Mouse (Mus musculus) MEL (cell line): ENCODE measurements around the gene Sfr1.

Source experiments
- CHD1 ChIP-seq: IDR thresholded peaks from 2 replicates; pipeline ENCODE4 v1.6.1; 2012; ENCODE audit warnings: low read depth, mild to moderate bottlenecking, inconsistent platforms, low read length, improper control_type of control experiment
- CTCF ChIP-seq, 3 experiments: IDR thresholded peaks in 2 of 3; conservative IDR thresholded peaks in 1 of 3; 2 replicates each; pipeline ENCODE4 v1.5.1; 2011 to 2012; ENCODE audit warnings: low read length in 3 of 3, low read depth in 2 of 3, mild to moderate bottlenecking in 2 of 3, improper control_type of control experiment in 1 of 3, inconsistent platforms in 1 of 3, mixed read lengths in 1 of 3, moderate library complexity in 1 of 3; ENCODE audit not compliant: control insufficient read depth in 1 of 3, insufficient read depth in 1 of 3, poor library complexity in 1 of 3, severe bottlenecking in 1 of 3
- GABPA ChIP-seq: IDR thresholded peaks from 2 replicates; pipeline ENCODE4 v1.6.1; 2012; ENCODE audit warnings: low read depth, mild to moderate bottlenecking, inconsistent platforms, low read length, improper control_type of control experiment, moderate library complexity
- JUND ChIP-seq: IDR thresholded peaks from 2 replicates; pipeline ENCODE4 v1.6.1; 2011; ENCODE audit warnings: low read depth, mild to moderate bottlenecking, improper control_type of control experiment, low read length
- KAT2A ChIP-seq: conservative IDR thresholded peaks from 2 replicates; pipeline ENCODE4 v1.6.1; 2012; ENCODE audit warnings: low read depth, low read length, improper control_type of control experiment, inconsistent platforms
- MAX ChIP-seq: IDR thresholded peaks from 2 replicates; pipeline ENCODE4 v1.6.1; 2011; ENCODE audit warnings: low read length, improper control_type of control experiment
- MYC ChIP-seq: IDR thresholded peaks from 2 replicates; pipeline ENCODE4 v1.6.1; 2011; ENCODE audit warnings: low read depth, mild to moderate bottlenecking, low read length, improper control_type of control experiment, moderate library complexity
- NRF1 ChIP-seq: IDR thresholded peaks from 2 replicates; pipeline ENCODE4 v1.6.1; 2014; ENCODE audit warnings: low read depth, mild to moderate bottlenecking, inconsistent platforms, low read length, improper control_type of control experiment, moderate library complexity; ENCODE audit not compliant: poor library complexity, insufficient read depth, severe bottlenecking
- POLR2A ChIP-seq, 2 experiments: IDR thresholded peaks; 2 replicates each; pipeline ENCODE4 v1.6.1; 2011 to 2012; ENCODE audit warnings: low read length in 2 of 2, mild to moderate bottlenecking in 2 of 2, control low read depth in 1 of 2, improper control_type of control experiment in 1 of 2, low read depth in 1 of 2, moderate library complexity in 1 of 2; ENCODE audit not compliant: control insufficient read depth in 1 of 2, insufficient read depth in 1 of 2, poor library complexity in 1 of 2
- POLR2AphosphoS2 ChIP-seq: IDR thresholded peaks from 2 replicates; pipeline ENCODE4 v1.6.1; 2011; ENCODE audit warnings: low read length, improper control_type of control experiment
- POLR2AphosphoS5 ChIP-seq: IDR thresholded peaks from 2 replicates; pipeline ENCODE4 v1.6.1; 2012; ENCODE audit warnings: low read depth, borderline replicate concordance, mild to moderate bottlenecking, inconsistent platforms, low read length, moderate library complexity, mixed read lengths
- ZC3H11A ChIP-seq: IDR thresholded peaks from 2 replicates; pipeline ENCODE4 v1.6.1; 2012; ENCODE audit warnings: low read depth, mild to moderate bottlenecking, inconsistent platforms, low read length, improper control_type of control experiment

DNA sequence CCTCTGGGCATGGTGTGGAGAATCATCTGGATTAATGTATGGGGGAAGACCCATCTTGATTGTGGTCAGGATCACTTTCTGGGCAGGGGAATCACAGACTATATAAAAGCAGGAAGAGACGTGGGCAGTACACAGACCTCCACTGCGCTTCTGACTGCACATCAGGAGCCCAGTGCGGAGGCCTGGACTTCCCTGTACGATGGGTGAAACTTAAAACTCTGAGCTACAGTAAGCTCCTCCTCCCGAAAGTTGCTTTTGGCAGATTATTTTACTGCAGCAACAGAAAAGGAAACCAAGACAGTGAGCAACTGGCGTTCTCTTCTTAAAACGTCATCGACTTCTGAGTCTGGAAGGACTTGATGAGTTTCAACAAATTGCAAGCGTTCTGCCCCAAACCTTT, 23.4 kb downstream of the Sfr1 start:
- no peak for TF ChIP-seq POLR2AphosphoS2
- no peak for TF ChIP-seq KAT2A
- TF ChIP-seq POLR2A (IDR thresholded peaks at IDR 0.05; ENCODE audit: control insufficient read depth in 1 of 2, insufficient read depth in 1 of 2, low read depth in 1 of 2, low read length in 2 of 2, poor library complexity in 1 of 2) = no peak
- TF ChIP-seq MYC = no peak
- TF ChIP-seq JUND = no peak
- TF ChIP-seq GABPA = no peak
- TF ChIP-seq CTCF (IDR thresholded peaks at IDR 0.05 in 2 of 3, conservative IDR thresholded peaks at IDR 0.05 in 1 of 3; ENCODE audit: control insufficient read depth in 1 of 3, insufficient read depth in 1 of 3, low read depth in 2 of 3, low read length in 3 of 3, poor library complexity in 1 of 3, severe bottlenecking in 1 of 3) = no peak
- TF ChIP-seq MAX = no peak
- no peak for TF ChIP-seq NRF1
- no peak for TF ChIP-seq CHD1
- TF ChIP-seq ZC3H11A = no peak
- no peak for TF ChIP-seq POLR2AphosphoS5
